Mouse (Mus musculus) kidney, embryonic 14.5 days (tissue): ENCODE measurements around the gene Dimt1. TPM values are rescaled to one million over a fixed set of nuclear protein-coding genes. Genes with fewer than 3 reads are reported as not detected.

Experiments
- ATAC-seq: fragments of 200-750 bp; cut with Nextera tagmentation; 2 replicates; pipeline ENCODE4 v1.8.0; 2017; ENCODE audit warnings: moderate number of reproducible peaks, mild to moderate bottlenecking, moderate TSS enrichment, moderate library complexity; ENCODE audit not compliant: low FRiP score, low TSS enrichment
- H3K27ac ChIP-seq: fragments of 300-500 bp; sonication (generic); 2 replicates; pipeline ENCODE4 v1.5.1; 2014; ENCODE audit warnings: low read depth, mild to moderate bottlenecking, low read length, moderate library complexity, mixed read lengths
- H3K27me3 ChIP-seq: fragments of 300-500 bp; sonication (generic); 2 replicates; pipeline ENCODE4 v1.6.1; 2014; ENCODE audit warnings: mild to moderate bottlenecking, low read length; ENCODE audit not compliant: control insufficient read depth, insufficient read depth
- H3K36me3 ChIP-seq: fragments of 300-500 bp; sonication (generic); 2 replicates; pipeline ENCODE4 v1.6.1; 2014; ENCODE audit warnings: low read length, mixed read lengths; ENCODE audit not compliant: control insufficient read depth, insufficient read depth
- H3K4me1 ChIP-seq: fragments of 300-500 bp; sonication (generic); 2 replicates; pipeline ENCODE4 v1.6.1; 2014; ENCODE audit warnings: low read length, mixed read lengths; ENCODE audit not compliant: control insufficient read depth, insufficient read depth
- H3K4me2 ChIP-seq: fragments of 300-500 bp; sonication (generic); replicated peaks from 2 replicates; pipeline ENCODE4 v1.6.1; 2014; ENCODE audit warnings: low read depth, mild to moderate bottlenecking, low read length
- H3K4me3 ChIP-seq: fragments of 300-500 bp; sonication (generic); 2 replicates; pipeline ENCODE4 v1.5.1; 2014; ENCODE audit warnings: mild to moderate bottlenecking, low read length
- H3K9ac ChIP-seq: fragments of 300-500 bp; sonication (generic); 2 replicates; pipeline ENCODE4 v1.6.1; 2014; ENCODE audit warnings: low read depth, mild to moderate bottlenecking, low read length, moderate library complexity
- H3K9me3 ChIP-seq: fragments of 300-500 bp; sonication (generic); 2 replicates; pipeline ENCODE4 v1.6.1; 2016; ENCODE audit warnings: low read length; ENCODE audit not compliant: control insufficient read depth
- WGBS: fragments of 180-500 bp; shearing (Covaris S2); extraction: QIAGEN DNeasy Blood & Tissue Kit; methylation state at CpG from one replicate; pipeline ENCODE4 v1.1.7; 2014; 5-methylcytosine and 5-hydroxymethylcytosine counted together
- polyA plus RNA-seq: library from polyadenylated mRNA; unstranded; fragments of >200 nt; fragmentation: Nextera tagmentation; extraction: Ambion mirVana; gene quantifications from 2 replicates; pipeline ENCODE4 v1.2.1, GENCODE M21; 2014

Dimt1 gene
- polyA plus RNA-seq, 1 experiment from 2014 or later, result 54.6 TPM

GRCm38 (mm10) chr13:106998671-106999070 is 51.7 kb downstream of the Dimt1 start:
- H3K9ac ChIP-seq, result no peak overlapping the region
- H3K4me3 ChIP-seq, result no peak overlapping the region
- H3K4me1 ChIP-seq, result no peaks in the 10 kb centered on the region
- H3K4me2 ChIP-seq, result no peak overlapping the region
- H3K9me3 ChIP-seq, result no peaks in the 10 kb centered on the region
- WGBS, result 77% methylated on average over 5 of the region's 5 CpGs
- H3K27me3 ChIP-seq, result no peaks in the 10 kb centered on the region
- no peak overlapping the region for H3K27ac ChIP-seq
- ATAC-seq, result no peak
- no peaks in the 10 kb centered on the region for H3K36me3 ChIP-seq

GRCm38 (mm10) chr13:107003211-107003610 is 56.3 kb downstream of the Dimt1 start:
- H3K9me3 ChIP-seq, result no peaks in the 10 kb centered on the region
- H3K36me3 ChIP-seq, result no peaks in the 10 kb centered on the region
- 75% methylated on average over 2 of the region's 2 CpGs for WGBS
- H3K9ac ChIP-seq, result no peak overlapping the region
- no peak for ATAC-seq
- H3K4me1 ChIP-seq, result no peaks in the 10 kb centered on the region
- no peaks in the 10 kb centered on the region for H3K27me3 ChIP-seq
- H3K4me3 ChIP-seq, result no peak overlapping the region
- H3K4me2 ChIP-seq, result no peak overlapping the region
- H3K27ac ChIP-seq, result no peak overlapping the region

- Histone ChIP-seq H3K27me3 (no peaks in the 10 kb centered on the region), H3K9me3 (no peaks in the 10 kb centered on the region)
Observed at GRCm38 (mm10) chr13:107008174-107008573, 61.2 kb downstream of the Dimt1 start.

More at GRCm38 (mm10) chr13:107008174-107008573, 61.2 kb downstream of the Dimt1 start:
- H3K4me3 ChIP-seq, result no peak overlapping the region
- H3K9ac ChIP-seq, result no peak overlapping the region
- no peaks in the 10 kb centered on the region for H3K4me1 ChIP-seq
- ATAC-seq, result no peak
- H3K36me3 ChIP-seq, result no peaks in the 10 kb centered on the region
- WGBS, result 95% methylated on average over 4 of the region's 4 CpGs
- H3K27ac ChIP-seq, result no peak overlapping the region
- no peak overlapping the region for H3K4me2 ChIP-seq

Other genes starting within 250 kb of the Dimt1 start
- 76.7 and 88.5 TPM in 2 replicates for gene Ipo11, start 10.2 kb upstream of the Dimt1 start, polyA plus RNA-seq
- gene Kif2a, start 75.0 kb downstream of the Dimt1 start, polyA plus RNA-seq, result 20.3 and 21.7 TPM in 2 replicates